ENCODE assay signal across 19 mouse cellular contexts in the genomic region with DNA sequence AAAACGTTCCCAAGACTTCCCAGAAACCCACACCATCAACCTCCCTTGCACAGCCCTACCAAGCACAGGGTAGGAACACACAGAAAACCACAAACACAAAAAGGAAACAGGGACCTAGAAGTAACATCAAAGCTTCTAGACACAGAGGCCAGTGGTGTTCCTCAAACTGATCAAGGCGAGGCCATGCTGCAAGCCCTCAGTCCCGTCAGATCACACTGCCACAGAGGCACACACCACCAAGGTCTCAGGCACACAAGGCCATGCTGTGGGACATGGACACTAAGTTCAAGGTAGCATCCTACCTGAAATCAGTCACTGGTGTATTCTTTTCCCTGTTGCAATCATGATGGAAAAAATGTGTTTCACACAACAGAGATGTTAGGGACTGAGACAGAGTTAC.
DNase-seq lines count a peak whose midpoint lies in the region; ATAC-seq and TF ChIP-seq lines count a peak whose summit lies in the region.
"Had no signal": no experiment of that assay in that cellular context is flagged by ENCODE, and none has a peak within 500 bp of the region (broad histone marks: within the 10 kb centered on the region; RNA-seq: fewer than 3 reads in every experiment).

No protein-coding gene starts in this region.

- H3K27me3 ChIP-seq in myocyte (ENCODE audit: control insufficient read depth, insufficient read depth, insufficient read length), result no peaks in the 10 kb centered on the region
- H3K27me3 ChIP-seq: forebrain, embryonic 13.5 days; hindbrain, embryonic 12.5 days had no signal

- DNase-seq in gastrocnemius, adult 2 months, result peak; percentile 7
- no peak for DNase-seq in gastrocnemius, postnatal 25 days
- no peak for DNase-seq in kidney, postnatal 36 days
- no peak for DNase-seq in thymus, adult 18-20 months
- DNase-seq: cerebellum, adult 18-20 months; cerebellum, adult 9-11 months; cerebellum, postnatal 36 days; forebrain, postnatal 0 days; gastrocnemius, postnatal 36 days; heart, adult 18-20 months; heart, postnatal 10 days; heart, postnatal 4 days had no signal

- TF ChIP-seq POLR2A in myocyte (IDR thresholded peaks at IDR 0.05; ENCODE audit: insufficient read length, low read depth), result no peak

- H3K27ac ChIP-seq in gastrocnemius, adult 2 months, result peak overlapping the region; percentile 96
- H3K27ac ChIP-seq: embryonic facial prominence, embryonic 10.5 days; forebrain, embryonic 13.5 days; heart, embryonic 10.5 days; hindbrain, embryonic 12.5 days had no signal

- no peak overlapping the region for H3ac ChIP-seq in myocyte (ENCODE audit: control insufficient read depth, insufficient read length)

- H3K36me3 ChIP-seq in myocyte (ENCODE audit: control insufficient read depth, insufficient read depth), result no peaks in the 10 kb centered on the region
- H3K36me3 ChIP-seq: embryonic facial prominence, embryonic 10.5 days; heart, embryonic 10.5 days; hindbrain, embryonic 12.5 days had no signal

- H3K4me2 ChIP-seq in myocyte (ENCODE audit: low read depth), result no peak overlapping the region
- H3K4me2 ChIP-seq: forebrain, embryonic 13.5 days; hindbrain, embryonic 12.5 days had no signal

- no peak overlapping the region for H3K4me3 ChIP-seq in gastrocnemius, adult 2 months
- H3K4me3 ChIP-seq in myocyte, result no peak overlapping the region
- H3K4me3 ChIP-seq: embryonic facial prominence, embryonic 10.5 days; forebrain, embryonic 13.5 days; heart, embryonic 10.5 days; hindbrain, embryonic 12.5 days had no signal

- no peak for TF ChIP-seq CTCF in gastrocnemius, adult 2 months (IDR thresholded peaks at IDR 0.05)

- H3K79me2 ChIP-seq in myocyte (ENCODE audit: control insufficient read depth, insufficient read depth), result peaks cover 88% of the 10 kb centered on the region

- intact Hi-C loops in gastrocnemius, adult 2 months (cut with DNase I), result loop anchor here (5.0 kb wide), 1 partner anchor 243 kb away; no protein-coding TSS in a partner anchor

- peak; percentile 51 for ATAC-seq in megakaryocyte, adult 5-6 weeks (ENCODE audit: poor library complexity, severe bottlenecking)
- ATAC-seq: forebrain, embryonic 13.5 days; forebrain, postnatal 0 days; hindbrain, embryonic 16.5 days had no signal

TF ChIP-seq in myocyte, 11 proteins besides CTCF, POLR2A, EP300 and RAD21:
- TF ChIP-seq TCF3 (IDR thresholded peaks at IDR 0.05; ENCODE audit: insufficient read length, low read depth) (no peak), POLR2AphosphoS2 (IDR thresholded peaks at IDR 0.05; ENCODE audit: insufficient read length, low read depth) (peak; percentile 40)
